Mouse (Mus musculus): ENCODE measurements around the gene Ssbp2.
A peak's percentile ranks its signal among the peaks of the same experiment; 100 is the strongest.

DNA sequence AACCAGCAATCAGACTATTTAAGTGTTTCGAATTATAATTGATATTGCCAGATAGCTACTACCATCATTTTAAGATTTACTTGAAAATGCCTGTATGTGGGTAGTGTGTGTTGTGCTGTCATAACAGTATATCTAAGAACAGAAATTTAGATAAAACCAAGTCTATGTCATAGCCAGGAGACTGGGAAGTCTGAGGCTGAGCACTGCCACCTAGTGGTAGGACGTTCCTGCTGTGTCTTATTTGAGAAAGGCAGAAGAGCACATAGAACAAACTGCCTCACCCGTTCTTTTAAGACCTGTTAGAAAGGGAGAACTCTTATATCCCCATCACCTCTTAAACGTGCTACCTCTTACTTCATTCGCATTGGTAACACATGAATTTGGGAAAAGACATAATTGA lies 176.7 kb downstream of the Ssbp2 start:
- peak; percentile 80 for TF ChIP-seq CTCF (IDR thresholded peaks at IDR 0.05; ENCODE audit: low read depth, low read length)
- no peak for TF ChIP-seq TAL1 (conservative IDR thresholded peaks at IDR 0.05; ENCODE audit: low read depth, low read length)
- TF ChIP-seq GATA2 (IDR thresholded peaks at IDR 0.05; ENCODE audit: borderline replicate concordance, low read depth, low read length): no peak
- no peak for TF ChIP-seq POLR2AphosphoS5 (IDR thresholded peaks at IDR 0.05; ENCODE audit: insufficient replicate concordance, low read depth, low read length)
- TF ChIP-seq GATA1 (IDR thresholded peaks at IDR 0.05; ENCODE audit: borderline replicate concordance, low read length): no peak

All from G1E (cell line).